Comparison of ENCODE assay signal across 15 mouse cellular contexts in the genomic region with DNA sequence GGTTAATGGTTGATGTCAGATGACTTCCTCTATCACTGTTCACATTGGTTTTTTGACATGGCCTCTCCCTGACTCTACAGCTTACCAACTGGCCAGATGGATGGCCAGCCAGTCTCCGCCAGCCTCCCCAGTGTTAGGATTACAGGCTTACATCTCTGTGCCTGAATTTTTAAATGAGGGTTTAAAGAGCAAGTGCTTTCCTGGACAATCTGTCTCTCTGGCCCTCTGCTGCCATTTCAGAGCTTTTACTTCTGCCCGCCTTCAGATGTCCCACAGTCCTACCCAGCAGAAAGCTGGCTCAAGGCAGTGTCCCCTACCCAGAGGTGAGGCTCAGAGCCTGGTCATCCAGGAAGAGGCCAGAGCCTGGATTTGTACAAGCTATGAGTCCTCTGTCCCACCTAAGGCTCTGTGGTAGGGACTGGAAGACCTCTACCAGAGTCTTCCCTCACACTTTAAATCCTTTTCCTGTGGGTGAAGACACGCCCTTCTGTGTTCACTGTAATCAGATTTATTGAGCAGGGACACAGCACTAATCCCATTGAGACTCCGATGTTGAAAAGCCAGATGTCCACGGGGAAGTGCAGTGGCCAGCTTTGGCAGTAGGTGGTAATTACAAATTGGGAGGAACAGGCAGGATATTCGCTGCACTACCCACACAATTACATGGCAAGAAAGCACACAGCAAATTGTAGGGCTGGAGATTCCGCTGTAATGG. TPM values are rescaled to one million over a fixed set of nuclear protein-coding genes. Genes with fewer than 3 reads are reported as not detected.
A peak's percentile ranks its signal among the peaks of the same experiment; 100 is the strongest.
DNase-seq lines count a peak whose midpoint lies in the region; ATAC-seq and TF ChIP-seq lines count a peak whose summit lies in the region.
"Had no signal": no experiment of that assay in that cellular context is flagged by ENCODE, and none has a peak within 500 bp of the region (broad histone marks: within the 10 kb centered on the region; RNA-seq: fewer than 3 reads in every experiment).

No protein-coding gene starts in this region.

- ATAC-seq in intestine, embryonic 14.5 days (replicated peaks; ENCODE audit: low FRiP score, low TSS enrichment, low read depth), result no peak
- no peak for ATAC-seq in intestine, postnatal 0 days
- ATAC-seq in forebrain, embryonic 14.5 days, result no peak
- ATAC-seq in midbrain, embryonic 15.5 days (replicated peaks), result no peak
- ATAC-seq: activated CD4-positive, CD25-positive, alpha-beta regulatory T cell, adult 4 months had no signal

- DNase-seq in adrenal gland, postnatal 14 days, result peak; percentile 23
- no peak for DNase-seq in adrenal gland, postnatal 10 days
- DNase-seq in intestine, embryonic 14.5 days (ENCODE audit: low spot score), result no peak
- DNase-seq in forebrain, embryonic 14.5 days (ENCODE audit: low spot score), result peak; percentile 11
- DNase-seq in heart, adult 9 months (ENCODE audit: low spot score in 2 of 2), result no peak
- no peak for DNase-seq in thymus, postnatal 36 days
- DNase-seq: kidney, postnatal 14 days; thymus, adult 18-20 months had no signal

- no peak overlapping the region for H3K9ac ChIP-seq in intestine, embryonic 14.5 days (ENCODE audit: low read length)
- no peak overlapping the region for H3K9ac ChIP-seq in intestine, postnatal 0 days (ENCODE audit: low read depth, low read length)
- no peak overlapping the region for H3K9ac ChIP-seq in forebrain, embryonic 14.5 days (ENCODE audit: low read length)
- H3K9ac ChIP-seq in midbrain, embryonic 15.5 days, result no peak overlapping the region
- H3K9ac ChIP-seq: embryonic facial prominence, embryonic 15.5 days; heart, embryonic 15.5 days had no signal

- H3K36me3 ChIP-seq in intestine, embryonic 14.5 days (ENCODE audit: control insufficient read depth, insufficient read depth, low read length), result no peaks in the 10 kb centered on the region
- no peaks in the 10 kb centered on the region for H3K36me3 ChIP-seq in intestine, postnatal 0 days (ENCODE audit: control insufficient read depth, insufficient read depth)
- H3K36me3 ChIP-seq in forebrain, embryonic 14.5 days (ENCODE audit: control insufficient read depth, insufficient read depth, low read length), result no peaks in the 10 kb centered on the region
- no peaks in the 10 kb centered on the region for H3K36me3 ChIP-seq in midbrain, embryonic 15.5 days (replicated peaks)
- H3K36me3 ChIP-seq: embryonic facial prominence, embryonic 15.5 days; heart, embryonic 15.5 days had no signal

- 59% methylated on average over 7 of the region's 7 CpGs for WGBS in intestine, embryonic 14.5 days
- 63% methylated on average over 7 of the region's 7 CpGs for WGBS in intestine, postnatal 0 days
- WGBS in forebrain, embryonic 14.5 days, result 39% methylated on average over 7 of the region's 7 CpGs
- WGBS in midbrain, embryonic 15.5 days, result 39% methylated on average over 7 of the region's 7 CpGs

- peak overlapping the region; percentile 30; the same call in 1 of the 2 replicates for H3K27ac ChIP-seq in intestine, embryonic 14.5 days (ENCODE audit: low read depth)
- no peak overlapping the region for H3K27ac ChIP-seq in intestine, postnatal 0 days (ENCODE audit: low read depth, low read length)
- peak overlapping the region; percentile 21; the same call in 1 of the 2 replicates for H3K27ac ChIP-seq in forebrain, embryonic 14.5 days (ENCODE audit: low read depth, low read length)
- peak overlapping the region; percentile 27; the same call in 1 of the 2 replicates for H3K27ac ChIP-seq in midbrain, embryonic 15.5 days
- H3K27ac ChIP-seq: embryonic facial prominence, embryonic 15.5 days; heart, embryonic 15.5 days had no signal

- H3K4me2 ChIP-seq in intestine, embryonic 14.5 days (ENCODE audit: low read length), result no peak overlapping the region
- H3K4me2 ChIP-seq in intestine, postnatal 0 days (replicated peaks; ENCODE audit: low read depth), result no peak overlapping the region
- H3K4me2 ChIP-seq in forebrain, embryonic 14.5 days (ENCODE audit: low read length), result no peak overlapping the region
- no peak overlapping the region for H3K4me2 ChIP-seq in midbrain, embryonic 15.5 days
- H3K4me2 ChIP-seq: embryonic facial prominence, embryonic 15.5 days; heart, embryonic 15.5 days had no signal

- H3K9me3 ChIP-seq in intestine, embryonic 14.5 days (ENCODE audit: control insufficient read depth, low read length), result no peaks in the 10 kb centered on the region
- H3K9me3 ChIP-seq in intestine, postnatal 0 days (ENCODE audit: control insufficient read depth), result no peaks in the 10 kb centered on the region
- no peaks in the 10 kb centered on the region for H3K9me3 ChIP-seq in forebrain, embryonic 14.5 days (replicated peaks; ENCODE audit: control insufficient read depth, low read length)
- H3K9me3 ChIP-seq in midbrain, embryonic 15.5 days, result no peaks in the 10 kb centered on the region
- H3K9me3 ChIP-seq: embryonic facial prominence, embryonic 15.5 days; heart, embryonic 15.5 days had no signal

- H3K4me1 ChIP-seq in intestine, embryonic 14.5 days (replicated peaks; ENCODE audit: control insufficient read depth, insufficient read depth, low read length), result peaks cover 22% of the 10 kb centered on the region
- H3K4me1 ChIP-seq in intestine, postnatal 0 days (replicated peaks; ENCODE audit: control insufficient read depth, insufficient read depth, low read length), result no peaks in the 10 kb centered on the region
- peaks cover 44% of the 10 kb centered on the region for H3K4me1 ChIP-seq in forebrain, embryonic 14.5 days (ENCODE audit: control insufficient read depth, insufficient read depth, low read length)
- H3K4me1 ChIP-seq in midbrain, embryonic 15.5 days, result peaks cover 33% of the 10 kb centered on the region
- H3K4me1 ChIP-seq: heart, embryonic 15.5 days had no signal

- TF ChIP-seq CTCF in intestine, postnatal 0 days (IDR thresholded peaks at IDR 0.05; ENCODE audit: low read depth), result no peak

- no peak overlapping the region for H3K4me3 ChIP-seq in intestine, embryonic 14.5 days (ENCODE audit: low read depth, low read length)
- no peak overlapping the region for H3K4me3 ChIP-seq in intestine, postnatal 0 days (ENCODE audit: low read depth, low read length)
- H3K4me3 ChIP-seq in forebrain, embryonic 14.5 days (ENCODE audit: low read depth, low read length), result no peak overlapping the region
- H3K4me3 ChIP-seq in midbrain, embryonic 15.5 days, result no peak overlapping the region
- H3K4me3 ChIP-seq: embryonic facial prominence, embryonic 15.5 days; heart, embryonic 15.5 days had no signal

- H3K27me3 ChIP-seq in intestine, embryonic 14.5 days (replicated peaks; ENCODE audit: control insufficient read depth, insufficient read depth, low read length), result no peaks in the 10 kb centered on the region
- H3K27me3 ChIP-seq in intestine, postnatal 0 days (replicated peaks; ENCODE audit: control insufficient read depth, insufficient read depth, low read length), result no peaks in the 10 kb centered on the region
- 0 out of 2 replicates have a peak, but pooled peaks cover 2% of the 10 kb centered on the region for H3K27me3 ChIP-seq in forebrain, embryonic 14.5 days (replicated peaks; ENCODE audit: control insufficient read depth, insufficient read depth, low read length)
- peaks cover 10% of the 10 kb centered on the region; the same call in 1 of the 2 replicates for H3K27me3 ChIP-seq in midbrain, embryonic 15.5 days (replicated peaks)

RNA-seq across cellular contexts. Expression of a gene that starts 32.1 kb away (rescaled TPM):
- 0.08 TPM in 1 of 2 replicates, not detected in the other for total RNA-seq in adrenal gland, postnatal 14 days (2021)
- under 1 TPM in 1 of 2 experiments, not detected in 1; 0.06 TPM for total RNA-seq in adrenal gland, postnatal 10 days (2021)
- 6.2 and 6.3 TPM in 2 replicates for polyA plus RNA-seq in intestine, embryonic 14.5 days (2014; fragmentation: Nextera tagmentation; extraction: Ambion mirVana)
- 0.67 and 0.74 TPM in 2 replicates for polyA plus RNA-seq in intestine, postnatal 0 days (2015; fragmentation: Nextera tagmentation; extraction: Ambion mirVana)
- polyA plus RNA-seq in forebrain, embryonic 14.5 days (2014; fragmentation: Nextera tagmentation; extraction: Ambion mirVana), result 4.4 and 6.1 TPM in 2 replicates
- 2.2 and 3.2 TPM in 2 replicates for polyA plus RNA-seq in midbrain, embryonic 15.5 days (2015; fragmentation: Nextera tagmentation; extraction: Ambion mirVana)
- total RNA-seq: CH12.LX; granulocyte monocyte progenitor cell, adult 5-6 weeks had no signal
- polyA plus RNA-seq: activated CD4-positive, CD25-positive, alpha-beta regulatory T cell, adult 4 months had no signal

RNA-seq across cellular contexts. Expression of a gene that starts 49.3 kb away (rescaled TPM):
- total RNA-seq in adrenal gland, postnatal 14 days (2021), result 19.5 and 21.7 TPM in 2 replicates
- total RNA-seq in adrenal gland, postnatal 10 days (2021), result 10 to 100 TPM; 21.0 to 26.8 TPM
- polyA plus RNA-seq in intestine, embryonic 14.5 days (2014; fragmentation: Nextera tagmentation; extraction: Ambion mirVana), result 26.2 and 27.3 TPM in 2 replicates
- 10.7 and 10.8 TPM in 2 replicates for polyA plus RNA-seq in intestine, postnatal 0 days (2015; fragmentation: Nextera tagmentation; extraction: Ambion mirVana)
- polyA plus RNA-seq in forebrain, embryonic 14.5 days (2014; fragmentation: Nextera tagmentation; extraction: Ambion mirVana), result 48.8 and 52.4 TPM in 2 replicates
- 46.4 and 49.1 TPM in 2 replicates for polyA plus RNA-seq in midbrain, embryonic 15.5 days (2015; fragmentation: Nextera tagmentation; extraction: Ambion mirVana)

RNA-seq across cellular contexts. Expression of a gene that starts 57.2 kb away (rescaled TPM):
- 46.0 and 50.1 TPM in 2 replicates for total RNA-seq in adrenal gland, postnatal 14 days (2021)
- total RNA-seq in adrenal gland, postnatal 10 days (2021), result 10 to 100 TPM; 44.4 to 49.2 TPM
- polyA plus RNA-seq in intestine, embryonic 14.5 days (2014; fragmentation: Nextera tagmentation; extraction: Ambion mirVana), result 62.7 and 64.6 TPM in 2 replicates
- 32.5 and 34.4 TPM in 2 replicates for polyA plus RNA-seq in intestine, postnatal 0 days (2015; fragmentation: Nextera tagmentation; extraction: Ambion mirVana)
- polyA plus RNA-seq in forebrain, embryonic 14.5 days (2014; fragmentation: Nextera tagmentation; extraction: Ambion mirVana), result 95.6 and 100 TPM in 2 replicates
- polyA plus RNA-seq in midbrain, embryonic 15.5 days (2015; fragmentation: Nextera tagmentation; extraction: Ambion mirVana), result 89.2 and 96.7 TPM in 2 replicates

Comparison
In these comparisons a context has a peak if more than half of its experiments do, and no peak if none do; other contexts are left out.
1. DNase-seq: peak in adrenal gland, postnatal 14 days (single experiment) and forebrain, embryonic 14.5 days (single experiment); none in adrenal gland, postnatal 10 days (single experiment), intestine, embryonic 14.5 days (single experiment), heart, adult 9 months (0 of 2) and thymus, postnatal 36 days (0 of 2).